Mouse (Mus musculus) brain, adult 10 weeks (tissue): Measurements from ENCODE around the gene Olig3. TPM values are rescaled to one million over a fixed set of nuclear protein-coding genes. Genes with fewer than 3 reads are reported as not detected.

Experiments used
- polyA plus RNA-seq: library from polyadenylated mRNA; stranded (reverse); fragments of 350-450 nt; fragmentation: Illumina TruSeq; extraction: RNeasy Lipid Tissue Mini Kit (QIAGEN cat#74804); gene quantifications from one replicate; pipeline ENCODE4 v1.2.3, GENCODE M21; 2015; ENCODE audit warnings: low read depth, low replicate concordance

The Olig3 gene
- not detected for polyA plus RNA-seq

DNA sequence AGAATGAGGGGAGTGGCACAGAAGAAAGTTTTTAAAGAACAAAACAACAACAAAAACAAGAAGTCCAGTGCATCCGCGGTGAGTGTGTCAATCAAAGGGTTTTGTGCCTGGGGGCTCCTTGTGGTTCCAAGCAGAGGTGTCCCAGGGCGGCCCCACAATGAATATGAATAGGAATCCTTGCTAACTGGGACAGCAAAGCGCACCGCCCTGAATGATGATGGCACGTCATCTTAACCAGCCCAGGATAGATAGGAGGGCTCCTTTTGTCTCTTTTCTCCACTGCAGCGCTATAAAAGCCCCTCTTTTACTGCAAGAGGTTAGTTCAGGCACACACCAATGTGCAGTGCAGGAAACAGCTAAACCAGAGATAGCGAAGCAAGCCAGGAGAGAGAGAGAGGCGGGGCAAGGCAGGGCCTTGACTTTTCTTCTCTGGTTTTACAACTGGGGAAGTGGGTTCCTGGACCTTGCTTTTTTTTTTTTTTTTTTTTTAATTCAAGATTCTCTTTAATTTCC is at the start of gene Olig3:
Olig3 (plus strand) TSS at position 463 of the 513 bp plus-strand sequence.

Other genes starting within 250 kb of the Olig3 start
- 20.3 TPM for gene Ifngr1, start 235.4 kb downstream of the Olig3 start, polyA plus RNA-seq